Mouse (Mus musculus) heart, adult 10 weeks (tissue): ENCODE data around the gene Plekha7. TPM values are rescaled to one million over a fixed set of nuclear protein-coding genes. Genes with fewer than 3 reads are reported as not detected.

ENCODE experiments used
- polyA plus RNA-seq: library from polyadenylated mRNA; stranded (reverse); fragments of 350-450 nt; fragmentation: Illumina TruSeq; extraction: RNeasy Lipid Tissue Mini Kit (QIAGEN cat#74804); gene quantifications from one replicate; pipeline ENCODE4 v1.2.3, GENCODE M21; 2014; ENCODE audit warnings: low read depth, low replicate concordance

Gene Plekha7
- 11.5 TPM for polyA plus RNA-seq

GRCm38 (mm10) chr7:116307871-116308631 is at the start of gene Plekha7:
TSS of gene Plekha7 (minus strand) at chr7:116308376.

GRCm38 (mm10) chr7:116333713-116334668 is 25.8 kb upstream of the Plekha7 start, which contains the start of gene Rps13:
TSS of gene Rps13 (minus strand) at chr7:116334195.

GRCm38 (mm10) chr7:116084366-116084765 is 223.8 kb downstream of the Plekha7 start, which contains the start of gene Gm4353:
TSS of gene Gm4353 (minus strand) at chr7:116084635.

Other genes with a start within 250 kb of the Plekha7 start
- gene Gm4353, start 223.7 kb downstream of the Plekha7 start, polyA plus RNA-seq = not detected
- gene Rps13, start 25.8 kb upstream of the Plekha7 start, polyA plus RNA-seq = 673 TPM
- gene Pik3c2a, start 135.1 kb upstream of the Plekha7 start, polyA plus RNA-seq = 9.1 TPM
- gene Nucb2, start 196.0 kb upstream of the Plekha7 start, polyA plus RNA-seq = 10.7 TPM